Mouse (Mus musculus) small intestine, adult 2 months (tissue): ENCODE data around the gene Hydin.

Experiments
- CTCF ChIP-seq: fragments of 200-500 bp; IDR thresholded peaks from 2 replicates; pipeline ENCODE4 v1.5.1; 2012; ENCODE audit warnings: low read depth, mild to moderate bottlenecking, control low read depth, inconsistent platforms, low read length, moderate library complexity, mixed read lengths; ENCODE audit not compliant: insufficient replicate concordance, insufficient read length; ENCODE audit errors: extremely low read depth
- POLR2A ChIP-seq: fragments of 200-500 bp; IDR thresholded peaks from 2 replicates; pipeline ENCODE4 v1.6.1; 2012; ENCODE audit warnings: low read depth, mild to moderate bottlenecking, control low read depth, inconsistent platforms, low read length, moderate library complexity

- TF ChIP-seq CTCF = no peak
- TF ChIP-seq POLR2A = no peak
These were observed 148.3 kb downstream of the Hydin start for GRCm38 (mm10) chr8:110415121-110415520.
